Mouse (Mus musculus) granulocyte monocyte progenitor cell, adult 5-6 weeks (primary cell): Measurements from ENCODE around the gene Ugp2. TPM values are rescaled to one million over a fixed set of nuclear protein-coding genes. Genes with fewer than 3 reads are reported as not detected.

Source experiments
- total RNA-seq, 2 experiments: library from RNA; stranded (forward) in 1 of 2; stranded (reverse) in 1 of 2; fragments of 200-712, 200-1000 nt in 1 of 2; fragments of >200 nt in 1 of 2; fragmentation: Nextera tagmentation in 1 of 2; gene quantifications; 2 replicates each; pipeline ENCODE4 v1.2.3; 2014 to 2017

The Ugp2 gene
- total RNA-seq, 2 experiments from 2014 or later, result 34.3 to 49.3 TPM

Other genes starting within 250 kb of the Ugp2 start
- gene Vps54, start 131.9 kb downstream of the Ugp2 start, total RNA-seq (2014; fragmentation: Nextera tagmentation), result 30.2 and 33.9 TPM in 2 replicates
- gene Vps54, start 131.9 kb downstream of the Ugp2 start, total RNA-seq (2017), result 38.6 and 44.1 TPM in 2 replicates
- gene Wdpcp, start 201.0 kb upstream of the Ugp2 start, total RNA-seq (2014; fragmentation: Nextera tagmentation), result 5.7 and 12.8 TPM in 2 replicates
- 17.7 and 18.2 TPM in 2 replicates for gene Wdpcp, start 201.0 kb upstream of the Ugp2 start, total RNA-seq (2017)
- gene Mdh1, start 201.2 kb upstream of the Ugp2 start, total RNA-seq (2014; fragmentation: Nextera tagmentation), result 223 and 328 TPM in 2 replicates
- gene Mdh1, start 201.2 kb upstream of the Ugp2 start, total RNA-seq (2017), result 208 and 232 TPM in 2 replicates